Mouse (Mus musculus) midbrain, embryonic 15.5 days (tissue): ENCODE measurements around the gene Madd. TPM values are rescaled to one million over a fixed set of nuclear protein-coding genes. Genes with fewer than 3 reads are reported as not detected.

Experiments
- ATAC-seq: fragments of 200-750 bp; cut with Nextera tagmentation; replicated peaks from 2 replicates; pipeline ENCODE4 v1.8.0; 2017; ENCODE audit warnings: moderate TSS enrichment
- H3K27ac ChIP-seq: fragments of 300-500 bp; sonication (generic); 2 replicates; pipeline ENCODE4 v1.5.1; 2015; ENCODE audit warnings: mild to moderate bottlenecking, inconsistent platforms
- H3K27me3 ChIP-seq: fragments of 300-500 bp; sonication (generic); replicated peaks from 2 replicates; pipeline ENCODE4 v1.6.1; 2015; ENCODE audit warnings: inconsistent platforms
- H3K36me3 ChIP-seq: fragments of 300-500 bp; sonication (generic); replicated peaks from 2 replicates; pipeline ENCODE4 v1.6.1; 2015; ENCODE audit warnings: inconsistent platforms
- H3K4me1 ChIP-seq: fragments of 300-500 bp; sonication (generic); 2 replicates; pipeline ENCODE4 v1.6.1; 2015; ENCODE audit warnings: inconsistent platforms
- H3K4me2 ChIP-seq: fragments of 300-500 bp; sonication (generic); 2 replicates; pipeline ENCODE4 v1.6.1; 2015; ENCODE audit warnings: inconsistent platforms, mild to moderate bottlenecking, moderate library complexity
- H3K4me3 ChIP-seq: fragments of 300-500 bp; sonication (generic); 2 replicates; pipeline ENCODE4 v1.5.1; 2015; ENCODE audit warnings: mild to moderate bottlenecking, inconsistent platforms
- H3K9ac ChIP-seq: fragments of 300-500 bp; sonication (generic); 2 replicates; pipeline ENCODE4 v1.6.1; 2015; ENCODE audit warnings: mild to moderate bottlenecking, inconsistent platforms
- H3K9me3 ChIP-seq: fragments of 300-500 bp; sonication (generic); 2 replicates; pipeline ENCODE4 v1.6.1; 2016; ENCODE audit warnings: inconsistent platforms
- WGBS: fragments of 180-500 bp; shearing (Covaris S2); methylation state at CpG from one replicate; pipeline ENCODE4 v1.1.7; 2015; ENCODE audit warnings: mixed read lengths; 5-methylcytosine and 5-hydroxymethylcytosine counted together
- polyA plus RNA-seq: library from polyadenylated mRNA; unstranded; fragments of >200 nt; fragmentation: Nextera tagmentation; extraction: Ambion mirVana; gene quantifications from 2 replicates; pipeline ENCODE4 v1.2.1, GENCODE M21; 2015

The Madd gene
- polyA plus RNA-seq, 1 experiment from 2014 or later: 69.3 TPM

DNA sequence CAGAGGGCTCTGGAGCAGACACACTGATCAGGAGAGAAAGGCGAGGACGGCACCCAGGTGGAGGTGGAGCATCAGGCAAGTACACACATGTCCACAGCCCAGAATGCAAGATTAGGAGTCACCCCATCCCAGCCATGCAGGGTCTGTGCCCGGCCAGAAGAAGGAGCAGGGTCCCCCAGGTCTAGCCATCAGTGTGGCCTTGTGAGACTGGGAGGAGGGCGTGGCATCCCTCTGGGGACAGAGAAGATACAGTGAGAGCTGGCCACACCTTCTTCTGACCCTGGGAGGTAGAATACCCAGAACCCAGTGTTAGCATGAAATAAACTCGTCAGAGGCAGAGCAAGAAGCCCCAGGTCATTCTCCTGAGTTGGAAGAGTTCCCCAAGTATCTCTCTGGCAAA, 44.3 kb downstream of the Madd start:
- Histone ChIP-seq H3K4me1 (no peaks in the 10 kb centered on the region), H3K4me2 (no peak overlapping the region), H3K4me3 (no peak overlapping the region), H3K36me3 (peaks cover 46% of the 10 kb centered on the region), H3K9me3 (no peaks in the 10 kb centered on the region), H3K9ac (no peak overlapping the region), H3K27ac (no peak overlapping the region), H3K27me3 (no peaks in the 10 kb centered on the region)
- 75% methylated on average over 5 of the region's 5 CpGs for WGBS
- ATAC-seq: no peak

DNA sequence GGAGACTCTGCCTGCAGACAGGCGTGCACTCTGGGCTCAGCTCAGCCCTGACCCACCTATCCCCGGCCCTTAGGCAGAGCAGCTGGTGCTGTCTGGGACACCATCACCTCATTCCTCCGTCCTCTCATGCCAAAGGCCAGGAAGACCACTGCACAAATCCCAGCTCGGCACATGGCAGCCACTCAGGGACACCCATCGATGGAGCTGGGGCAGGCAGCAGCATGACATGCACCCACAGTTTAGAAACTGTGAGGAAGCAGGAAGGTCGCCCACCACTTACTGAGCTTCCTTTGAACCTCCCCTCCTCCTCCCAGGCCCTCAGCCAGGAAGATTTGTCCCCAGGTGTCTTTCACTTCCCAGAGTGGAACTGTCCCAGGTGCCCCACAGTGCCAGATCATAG, 46.2 kb downstream of the Madd start:
- WGBS: 86% methylated on average over 6 of the region's 6 CpGs
- no peak overlapping the region for H3K4me2 ChIP-seq
- H3K36me3 ChIP-seq: peaks cover 35% of the 10 kb centered on the region; the same call in 1 of the 2 replicates
- H3K4me1 ChIP-seq: no peaks in the 10 kb centered on the region
- no peaks in the 10 kb centered on the region for H3K9me3 ChIP-seq
- H3K4me3 ChIP-seq: no peak overlapping the region
- no peak for ATAC-seq
- no peak overlapping the region for H3K9ac ChIP-seq
- no peak overlapping the region for H3K27ac ChIP-seq
- no peaks in the 10 kb centered on the region for H3K27me3 ChIP-seq

- Histone ChIP-seq H3K27ac (no peak overlapping the region), H3K9ac (no peak overlapping the region), H3K36me3 (peaks cover 30% of the 10 kb centered on the region; the same call in 1 of the 2 replicates), H3K4me1 (no peaks in the 10 kb centered on the region), H3K4me2 (no peak overlapping the region), H3K9me3 (no peaks in the 10 kb centered on the region), H3K4me3 (no peak overlapping the region), H3K27me3 (no peaks in the 10 kb centered on the region)
- ATAC-seq: 0 out of 2 replicates have a peak, but pooled peaks have one; percentile 13
- WGBS: 85% methylated on average over 11 of the region's 11 CpGs
Observed at GRCm38 (mm10) chr2:91136513-91137412, 46.9 kb downstream of the Madd start.

- no peaks in the 10 kb centered on the region for H3K4me1 ChIP-seq
- no peak overlapping the region for H3K4me2 ChIP-seq
- no peak overlapping the region for H3K9ac ChIP-seq
- H3K9me3 ChIP-seq: no peaks in the 10 kb centered on the region
- H3K4me3 ChIP-seq: no peak overlapping the region
- no peaks in the 10 kb centered on the region for H3K27me3 ChIP-seq
- WGBS: 88% methylated on average over 3 of the region's 3 CpGs
- peaks cover 4% of the 10 kb centered on the region; the same call in 1 of the 2 replicates for H3K36me3 ChIP-seq
- H3K27ac ChIP-seq: no peak overlapping the region
- no peak for ATAC-seq
Observed at GRCm38 (mm10) chr2:91132035-91132434, 51.6 kb downstream of the Madd start.

- Histone ChIP-seq H3K27ac (no peak overlapping the region), H3K9me3 (no peaks in the 10 kb centered on the region), H3K4me2 (no peak overlapping the region), H3K9ac (no peak overlapping the region), H3K36me3 (no peaks in the 10 kb centered on the region), H3K4me3 (no peak overlapping the region), H3K27me3 (no peaks in the 10 kb centered on the region), H3K4me1 (no peaks in the 10 kb centered on the region)
- no peak for ATAC-seq
- 91% methylated on average over 15 of the region's 15 CpGs for WGBS
Observed at GRCm38 (mm10) chr2:91131251-91131650, 52.4 kb downstream of the Madd start.

DNA sequence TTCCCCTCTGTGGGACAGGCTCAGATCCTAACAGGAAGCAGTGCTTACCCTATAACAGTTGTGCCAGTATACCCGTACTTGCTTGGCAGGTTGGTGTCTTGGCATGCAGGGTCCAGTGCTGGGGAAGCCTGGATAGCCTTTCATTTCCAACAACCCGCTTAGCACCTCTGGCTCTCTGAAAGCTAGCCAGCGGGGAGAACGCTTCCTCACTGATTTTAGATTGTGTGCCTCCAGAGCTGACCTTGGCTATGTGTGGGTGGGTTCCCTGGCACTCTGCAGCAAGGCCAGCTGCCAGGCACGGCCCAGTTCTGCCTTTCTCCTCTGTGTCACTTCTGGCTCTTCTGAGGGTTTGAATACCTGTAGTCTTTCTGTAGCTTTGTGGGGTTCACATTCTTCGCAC, 53.5 kb downstream of the Madd start:
- Histone ChIP-seq H3K36me3 (no peaks in the 10 kb centered on the region), H3K9ac (no peak overlapping the region), H3K4me3 (no peak overlapping the region), H3K4me2 (no peak overlapping the region), H3K4me1 (no peaks in the 10 kb centered on the region), H3K9me3 (no peaks in the 10 kb centered on the region), H3K27me3 (no peaks in the 10 kb centered on the region), H3K27ac (no peak overlapping the region)
- 88% methylated on average over 6 of the region's 6 CpGs for WGBS
- no peak for ATAC-seq

DNA sequence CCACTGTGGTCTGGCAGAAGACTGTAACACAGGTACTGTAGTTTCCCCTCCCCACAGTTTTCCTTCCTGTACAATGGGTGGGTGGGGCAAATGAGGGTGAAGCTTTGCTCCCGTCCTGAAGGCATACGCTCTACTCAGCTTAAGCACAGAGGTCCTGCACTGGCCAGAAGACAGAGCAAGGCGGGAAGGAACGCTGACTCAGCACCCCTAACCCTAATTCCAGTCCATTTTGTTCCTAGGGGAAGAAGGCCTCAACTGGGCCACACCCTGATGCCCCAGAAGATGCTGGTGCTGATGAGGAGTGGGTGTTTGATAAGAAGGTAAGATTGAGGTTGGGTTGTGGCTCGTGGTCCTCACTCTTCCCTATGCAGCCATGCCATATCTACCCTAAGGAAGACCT, 54.9 kb downstream of the Madd start:
- no peak overlapping the region for H3K4me3 ChIP-seq
- H3K9me3 ChIP-seq: no peaks in the 10 kb centered on the region
- no peak for ATAC-seq
- no peak overlapping the region for H3K4me2 ChIP-seq
- no peaks in the 10 kb centered on the region for H3K4me1 ChIP-seq
- 85% methylated on average over 5 of the region's 5 CpGs for WGBS
- no peaks in the 10 kb centered on the region for H3K27me3 ChIP-seq
- no peak overlapping the region for H3K27ac ChIP-seq
- H3K36me3 ChIP-seq: no peaks in the 10 kb centered on the region
- no peak overlapping the region for H3K9ac ChIP-seq

GRCm38 (mm10) chr2:91125101-91125500, 58.5 kb downstream of the Madd start:
- WGBS: 90% methylated on average over 10 of the region's 10 CpGs

DNA sequence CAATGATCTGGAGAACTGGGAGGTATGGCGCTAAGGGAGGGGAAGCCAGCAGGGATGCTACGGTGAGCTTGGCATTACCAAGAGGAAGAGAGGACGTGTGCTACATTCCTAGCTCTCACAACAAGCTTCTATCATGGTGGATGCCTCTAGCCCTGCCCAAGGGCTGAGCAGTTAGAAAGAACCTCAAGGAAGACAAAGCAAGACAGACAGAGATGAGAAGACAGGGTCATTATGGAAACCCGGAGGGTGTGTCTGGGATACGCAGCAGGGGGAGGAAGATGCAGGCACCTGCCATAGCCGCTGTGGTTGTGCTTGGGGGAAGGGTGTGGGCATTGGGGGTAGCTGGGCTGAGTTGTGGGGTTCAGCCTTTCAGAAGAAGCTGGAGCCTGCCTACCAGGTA, 60.1 kb downstream of the Madd start:
- no peak overlapping the region for H3K27ac ChIP-seq
- no peak overlapping the region for H3K4me3 ChIP-seq
- H3K4me2 ChIP-seq: no peak overlapping the region
- no peak overlapping the region for H3K9ac ChIP-seq
- no peaks in the 10 kb centered on the region for H3K27me3 ChIP-seq
- H3K9me3 ChIP-seq: no peaks in the 10 kb centered on the region
- H3K4me1 ChIP-seq: no peaks in the 10 kb centered on the region
- no peaks in the 10 kb centered on the region for H3K36me3 ChIP-seq
- 76% methylated on average over 6 of the region's 6 CpGs for WGBS
- no peak for ATAC-seq

More at GRCm38 (mm10) chr2:91125101-91125500, 58.5 kb downstream of the Madd start:
- H3K4me1 ChIP-seq: no peaks in the 10 kb centered on the region
- no peak overlapping the region for H3K27ac ChIP-seq
- H3K9me3 ChIP-seq: no peaks in the 10 kb centered on the region
- no peak overlapping the region for H3K9ac ChIP-seq
- ATAC-seq: no peak
- H3K27me3 ChIP-seq: no peaks in the 10 kb centered on the region
- no peaks in the 10 kb centered on the region for H3K36me3 ChIP-seq
- no peak overlapping the region for H3K4me3 ChIP-seq
- no peak overlapping the region for H3K4me2 ChIP-seq

DNA sequence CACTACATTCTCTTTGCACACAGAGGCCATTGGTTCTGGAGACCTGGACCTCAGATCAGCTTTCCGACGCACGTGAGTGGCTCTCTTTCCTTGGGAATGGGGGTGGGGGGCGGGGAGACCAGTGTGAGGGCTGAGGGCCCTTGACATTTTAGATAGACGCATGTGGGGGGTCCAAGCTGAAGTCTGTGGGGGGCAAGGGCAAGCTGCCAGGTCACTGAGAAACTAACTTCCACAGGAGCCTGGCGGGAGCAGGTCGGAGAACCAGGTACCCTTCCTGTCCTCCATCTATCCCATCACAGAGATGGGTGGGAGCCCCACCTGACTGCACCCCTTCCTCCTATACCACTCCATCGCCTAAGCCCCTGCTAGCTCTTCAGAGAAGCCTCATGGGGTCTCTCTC, 62.1 kb downstream of the Madd start:
- no peak for ATAC-seq
- no peaks in the 10 kb centered on the region for H3K27me3 ChIP-seq
- no peaks in the 10 kb centered on the region for H3K4me1 ChIP-seq
- no peak overlapping the region for H3K4me2 ChIP-seq
- H3K4me3 ChIP-seq: no peak overlapping the region
- H3K36me3 ChIP-seq: no peaks in the 10 kb centered on the region
- H3K27ac ChIP-seq: no peak overlapping the region
- no peak overlapping the region for H3K9ac ChIP-seq
- WGBS: 55% methylated on average over 8 of the region's 8 CpGs
- H3K9me3 ChIP-seq: no peaks in the 10 kb centered on the region

GRCm38 (mm10) chr2:91121011-91121410, 62.6 kb downstream of the Madd start:
- H3K9me3 ChIP-seq: no peaks in the 10 kb centered on the region
- no peak overlapping the region for H3K4me2 ChIP-seq
- no peaks in the 10 kb centered on the region for H3K36me3 ChIP-seq
- no peak overlapping the region for H3K9ac ChIP-seq
- H3K27me3 ChIP-seq: no peaks in the 10 kb centered on the region
- 84% methylated on average over 6 of the region's 6 CpGs for WGBS
- no peak overlapping the region for H3K4me3 ChIP-seq
- ATAC-seq: no peak
- H3K4me1 ChIP-seq: no peaks in the 10 kb centered on the region
- no peak overlapping the region for H3K27ac ChIP-seq

DNA sequence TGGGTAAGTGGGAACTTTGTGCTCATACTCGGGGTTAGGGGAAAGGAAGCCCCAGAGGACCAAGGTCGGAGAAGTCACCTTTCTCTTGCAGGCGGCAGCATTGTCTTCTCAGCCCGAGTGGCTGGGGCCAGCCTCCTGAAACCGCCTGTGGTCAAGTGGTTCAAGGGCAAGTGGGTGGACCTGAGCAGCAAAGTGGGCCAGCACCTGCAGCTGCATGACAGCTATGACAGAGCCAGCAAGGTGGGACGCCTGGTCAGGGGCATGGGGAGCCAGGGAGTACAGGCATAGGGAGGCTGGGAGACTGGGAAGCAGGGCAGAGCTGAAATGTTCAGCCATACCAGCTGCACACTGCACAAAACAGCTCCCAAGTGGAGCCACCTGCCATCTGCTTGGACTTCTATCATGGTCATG, 63.4 kb downstream of the Madd start:
- no peak for ATAC-seq
- no peaks in the 10 kb centered on the region for H3K4me1 ChIP-seq
- H3K27ac ChIP-seq: no peak overlapping the region
- H3K36me3 ChIP-seq: no peaks in the 10 kb centered on the region
- 71% methylated on average over 6 of the region's 6 CpGs for WGBS
- H3K9me3 ChIP-seq: no peaks in the 10 kb centered on the region
- H3K4me2 ChIP-seq: no peak overlapping the region
- no peaks in the 10 kb centered on the region for H3K27me3 ChIP-seq
- H3K4me3 ChIP-seq: no peak overlapping the region
- no peak overlapping the region for H3K9ac ChIP-seq

- Histone ChIP-seq H3K27me3 (0 out of 2 replicates have a peak, but pooled peaks cover 5% of the 10 kb centered on the region), H3K9ac (no peak overlapping the region), H3K4me2 (no peak overlapping the region), H3K4me1 (no peaks in the 10 kb centered on the region), H3K9me3 (no peaks in the 10 kb centered on the region), H3K36me3 (no peaks in the 10 kb centered on the region), H3K27ac (no peak overlapping the region), H3K4me3 (no peak overlapping the region)
- 83% methylated on average over 6 of the region's 6 CpGs for WGBS
- no peak for ATAC-seq
Observed at GRCm38 (mm10) chr2:91119551-91119950, 64.1 kb downstream of the Madd start.
